Mouse (Mus musculus): ENCODE data around the gene Ppfibp2.

Gene Ppfibp2

DNA sequence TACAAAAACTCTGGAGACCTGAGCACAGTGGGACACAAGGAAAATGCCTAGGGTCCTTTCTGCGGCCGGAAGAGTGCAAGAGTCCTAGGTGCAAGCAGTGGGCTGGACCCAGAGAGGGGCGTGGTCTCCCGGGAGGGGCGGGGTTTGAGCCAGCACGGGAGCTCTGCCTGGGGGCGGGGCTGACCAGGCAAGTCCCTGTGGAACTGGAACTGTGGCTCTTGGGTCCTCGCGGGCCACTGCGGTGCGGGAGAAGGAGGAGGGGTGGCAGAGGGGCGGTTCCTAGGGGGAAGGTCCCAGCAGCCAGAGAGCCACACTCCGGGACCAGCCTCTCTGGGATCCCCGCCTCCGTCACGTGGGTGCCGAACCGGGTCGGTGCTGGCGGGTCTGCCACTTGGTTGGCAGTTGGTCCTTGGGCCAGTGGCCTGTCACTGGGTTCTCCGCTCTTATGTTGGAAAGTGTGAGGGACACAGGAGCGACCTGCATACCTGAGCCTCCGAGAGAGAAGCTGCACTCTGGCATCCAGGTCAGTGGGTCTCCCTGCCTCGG lies at the start of gene Ppfibp2:
Gene Ppfibp2 (plus strand): TSS at position 351 of the 546 bp plus-strand sequence.
- peak; percentile 79 for DNase-seq (ENCODE audit: low read depth)

GRCm38 (mm10) chr7:107547872-107548271 lies 47.1 kb upstream of the Ppfibp2 start:
- no peak for DNase-seq (ENCODE audit: low read depth)

DNA sequence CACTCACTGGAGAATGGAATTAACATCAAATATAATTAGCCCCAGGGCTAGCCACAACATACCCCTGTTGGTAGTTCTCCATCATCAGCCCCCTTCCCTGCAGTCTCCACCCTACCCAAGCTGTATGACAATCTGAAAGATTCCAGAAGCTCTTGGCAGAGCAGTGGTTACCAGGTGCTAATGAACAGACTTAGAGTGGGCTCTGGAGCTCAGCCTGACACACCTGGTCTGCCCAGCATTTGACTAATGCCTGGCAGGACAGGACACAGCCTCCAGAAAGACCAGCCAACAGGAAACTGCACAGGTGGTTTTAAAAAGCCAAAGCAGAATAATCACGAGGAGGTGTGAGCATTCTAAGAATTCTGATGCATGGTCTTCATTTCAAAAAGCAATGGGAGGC lies 41.5 kb upstream of the Ppfibp2 start:
- DNase-seq (ENCODE audit: low read depth) = no peak

DNA sequence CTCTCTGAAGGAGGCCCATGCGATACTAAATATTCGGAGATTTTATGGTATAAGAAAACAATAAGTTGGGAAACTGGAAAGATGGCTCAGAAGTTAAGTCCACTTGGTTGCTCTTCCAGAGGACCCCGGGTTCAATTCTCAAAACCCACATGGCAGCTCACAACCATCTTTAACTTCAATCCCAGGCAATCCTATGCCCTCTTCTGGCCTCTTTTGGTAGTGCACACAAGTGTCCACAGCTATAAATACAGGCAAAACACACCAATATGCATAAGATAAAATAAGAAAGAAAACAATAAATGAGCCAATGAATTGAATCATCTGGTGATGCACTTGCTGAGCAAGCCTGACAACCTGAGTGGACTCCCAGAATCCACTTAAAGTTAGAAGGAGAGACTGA lies 39.1 kb upstream of the Ppfibp2 start:
- DNase-seq (ENCODE audit: low read depth) = peak; percentile 17

DNA sequence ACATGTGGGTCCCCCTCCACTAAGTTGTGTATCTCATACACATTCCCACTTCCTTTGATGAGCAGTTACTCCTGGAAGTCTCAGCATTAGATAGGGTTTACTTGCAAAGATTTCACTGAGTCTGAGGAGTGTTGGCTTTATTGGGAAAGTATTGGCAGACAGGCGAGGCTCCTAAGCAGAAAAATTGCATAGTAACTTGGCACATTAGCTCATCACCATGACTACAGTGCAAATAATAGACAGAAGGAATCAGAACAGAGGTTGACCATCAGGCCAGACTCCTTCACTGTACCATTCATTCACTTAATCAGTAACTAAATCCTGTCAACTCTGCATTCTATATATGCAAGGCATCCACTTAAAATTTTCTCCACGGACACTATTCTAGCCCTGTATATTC lies 34.3 kb upstream of the Ppfibp2 start:
- DNase-seq (ENCODE audit: low read depth) = no peak

DNA sequence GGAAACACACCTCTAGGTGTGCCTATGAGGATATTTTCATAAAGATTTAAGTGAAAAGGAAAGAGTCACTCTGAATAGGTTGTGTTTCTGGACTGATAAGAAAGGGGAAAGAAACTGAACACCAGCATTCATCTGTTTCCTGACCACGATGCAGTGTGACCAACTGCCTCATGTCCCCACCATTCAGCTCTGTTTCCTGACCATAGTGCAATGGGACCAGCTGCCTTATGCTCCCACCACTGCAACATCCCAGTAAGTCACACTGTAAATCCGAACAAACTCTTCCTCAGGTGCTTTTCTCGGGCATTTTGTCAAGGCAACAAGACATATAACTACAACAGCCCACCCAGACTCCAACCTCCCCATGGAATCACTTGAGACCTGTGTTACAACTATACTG lies 33.4 kb upstream of the Ppfibp2 start:
- peak; percentile 9 for DNase-seq (ENCODE audit: low read depth)

- no peak for DNase-seq (ENCODE audit: low read depth)
These were observed 31.3 kb upstream of the Ppfibp2 start for GRCm38 (mm10) chr7:107563727-107564126.

DNA sequence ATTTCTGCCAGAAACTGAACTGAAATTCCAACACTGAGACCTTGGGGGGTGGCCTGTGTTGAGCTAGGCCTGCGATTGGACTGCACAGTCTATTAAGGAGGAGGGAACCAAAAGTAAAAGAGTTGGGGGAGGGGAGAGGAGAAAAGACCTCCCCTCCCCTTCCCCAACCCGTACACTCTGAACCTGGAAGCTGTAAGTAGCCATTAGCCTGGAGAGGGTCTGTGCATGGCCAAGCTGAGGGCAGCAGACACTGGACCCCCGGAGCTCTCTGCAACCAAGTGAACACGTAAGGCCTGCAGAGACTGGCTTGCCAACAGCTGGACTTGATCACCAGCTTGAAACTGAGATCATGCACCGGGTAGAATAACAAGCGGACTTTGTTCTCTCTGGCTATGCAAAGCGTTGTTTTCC lies 27.7 kb upstream of the Ppfibp2 start, which contains the start of gene Olfml1:
Gene Olfml1 (plus strand): TSS at position 186 of the 411 bp plus-strand sequence.
- no peak for DNase-seq (ENCODE audit: low read depth)

- DNase-seq (ENCODE audit: low read depth) = no peak
These were observed 27.3 kb upstream of the Ppfibp2 start for GRCm38 (mm10) chr7:107567674-107568073.

GRCm38 (mm10) chr7:107568971-107569370 lies 26.0 kb upstream of the Ppfibp2 start:
- DNase-seq (ENCODE audit: low read depth) = no peak

- DNase-seq (ENCODE audit: low read depth) = no peak
These were observed 21.2 kb upstream of the Ppfibp2 start for GRCm38 (mm10) chr7:107573856-107574255.

DNA sequence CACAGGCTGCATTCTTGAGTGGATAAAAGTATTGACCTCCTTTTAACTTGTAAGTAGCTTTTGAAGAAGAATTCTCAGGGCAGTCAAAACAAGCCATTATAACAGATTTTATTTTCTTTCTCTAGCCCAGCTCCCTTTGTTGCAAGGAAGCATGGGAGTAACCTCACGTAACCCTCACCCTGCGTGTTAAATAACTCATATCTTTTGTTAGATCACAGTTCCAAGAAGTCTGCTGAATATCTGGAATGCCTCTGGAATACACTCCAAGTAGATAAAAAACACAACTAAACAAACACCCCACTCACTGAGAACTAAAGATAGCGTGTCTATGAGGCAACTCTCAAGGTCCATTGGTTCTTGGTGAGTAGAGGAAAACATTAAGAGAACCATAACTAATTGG lies 20.7 kb upstream of the Ppfibp2 start:
- DNase-seq (ENCODE audit: low read depth) = no peak

- DNase-seq (ENCODE audit: low read depth) = no peak
These were observed 2.4 kb upstream of the Ppfibp2 start for GRCm38 (mm10) chr7:107592641-107593040.

- DNase-seq (ENCODE audit: low read depth) = peak; percentile 36
These were observed 1.1 kb upstream of the Ppfibp2 start for GRCm38 (mm10) chr7:107593904-107594303.

DNA sequence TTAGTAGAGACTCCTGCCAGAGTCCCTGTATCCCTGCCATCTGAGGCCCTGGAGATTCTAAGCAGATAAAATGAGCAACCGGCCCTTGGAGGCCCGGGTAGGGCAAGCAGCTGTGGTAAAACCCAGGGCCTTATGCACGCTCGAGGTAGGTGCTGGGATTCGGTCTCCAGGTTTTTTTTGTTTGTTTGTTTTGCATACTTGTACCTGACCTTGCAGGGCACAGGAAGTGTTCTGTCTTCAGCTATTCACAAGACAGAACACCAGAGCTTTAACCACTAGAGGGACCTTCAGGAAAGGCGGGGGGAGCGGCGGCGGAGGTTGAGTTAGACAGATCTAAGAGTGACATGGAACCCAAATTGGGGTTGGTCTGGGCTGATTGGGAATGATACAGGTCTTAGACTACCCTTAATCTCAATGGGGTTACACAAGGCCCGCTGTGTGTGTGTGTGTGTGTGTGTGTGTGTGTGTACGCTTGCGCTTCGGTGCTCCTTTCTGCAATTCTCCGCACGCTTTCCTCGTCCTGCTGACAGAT lies 616 bp upstream of the Ppfibp2 start:
- peak; percentile 36 for DNase-seq (ENCODE audit: low read depth)

GRCm38 (mm10) chr7:107595426-107595825 lies 419 bp downstream of the Ppfibp2 start:
- DNase-seq (ENCODE audit: low read depth) = no peak

DNA sequence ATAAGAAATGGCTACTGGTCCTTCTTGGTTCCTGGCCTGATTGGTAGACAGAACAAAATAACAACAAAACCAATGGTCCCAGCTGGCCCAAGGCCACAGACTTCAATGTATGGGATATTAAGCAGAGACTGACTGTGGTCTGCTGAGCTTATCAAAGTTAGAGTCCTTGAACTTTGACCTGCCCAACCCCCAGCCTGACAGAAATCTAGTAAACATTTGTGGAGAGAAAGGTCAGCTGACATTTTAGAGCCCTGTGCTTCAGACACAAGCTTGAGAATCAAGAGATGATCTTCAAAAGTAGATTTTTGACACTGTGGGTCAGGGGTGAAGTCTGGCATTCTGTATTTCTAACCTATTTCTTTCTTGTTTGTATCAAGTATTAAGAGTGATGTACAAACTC lies 1.7 kb downstream of the Ppfibp2 start:
- DNase-seq (ENCODE audit: low read depth) = no peak

- no peak for DNase-seq (ENCODE audit: low read depth)
These were observed 2.9 kb downstream of the Ppfibp2 start for GRCm38 (mm10) chr7:107597956-107598355.

GRCm38 (mm10) chr7:107600651-107601050 lies 5.6 kb downstream of the Ppfibp2 start:
- DNase-seq (ENCODE audit: low read depth) = no peak

DNA sequence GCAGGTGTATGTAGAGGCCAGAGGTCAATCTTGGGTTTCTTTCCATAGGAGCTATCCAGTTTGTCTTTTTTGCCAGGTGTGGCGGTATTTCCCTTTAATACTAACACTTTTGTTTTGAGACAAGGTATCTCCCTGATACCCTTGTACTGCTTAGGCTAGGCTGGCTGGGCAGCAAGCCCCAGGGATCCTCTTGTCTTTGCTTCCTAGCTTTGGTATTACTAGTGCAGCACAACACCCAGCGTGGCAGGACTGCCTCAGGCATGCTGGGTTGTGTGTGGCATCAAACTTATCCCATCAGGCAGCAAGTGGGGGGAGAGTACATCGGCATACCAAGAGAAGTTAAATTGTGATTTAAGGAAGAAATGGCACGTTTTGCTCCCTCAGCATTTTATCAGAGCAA lies 7.5 kb downstream of the Ppfibp2 start:
- DNase-seq (ENCODE audit: low read depth) = no peak

- DNase-seq (ENCODE audit: low read depth) = no peak
These were observed 7.9 kb downstream of the Ppfibp2 start for GRCm38 (mm10) chr7:107602913-107603312.

DNA sequence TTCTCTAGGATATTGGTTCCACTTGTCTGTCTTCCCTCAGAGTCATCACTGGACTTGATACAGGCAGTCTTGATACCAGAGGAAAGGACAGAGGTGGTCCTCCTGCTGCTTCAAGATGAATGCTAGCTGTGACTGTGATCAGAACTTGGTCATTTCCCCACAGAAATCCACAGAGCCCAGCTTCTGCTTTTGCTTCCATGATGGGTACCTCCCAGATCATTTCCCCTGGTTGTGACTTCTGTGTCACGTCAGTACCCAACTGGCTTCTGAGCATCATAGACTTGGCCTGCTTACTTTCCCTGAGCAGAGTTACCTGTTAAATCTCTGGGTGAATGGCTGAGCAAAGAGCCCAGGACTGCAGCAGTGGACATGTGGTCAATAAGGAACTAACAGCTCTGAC lies 12.8 kb downstream of the Ppfibp2 start:
- no peak for DNase-seq (ENCODE audit: low read depth)

- DNase-seq (ENCODE audit: low read depth) = no peak
These were observed 14.7 kb downstream of the Ppfibp2 start for GRCm38 (mm10) chr7:107609622-107610255.

- DNase-seq (ENCODE audit: low read depth) = no peak
These were observed 15.9 kb downstream of the Ppfibp2 start for GRCm38 (mm10) chr7:107610880-107611279.

All from c-Kit-positive CD71-negative TER-119-negative erythroid progenitor cells, embryonic 14.5 days (primary cell).